Mouse (Mus musculus) bone marrow, adult 2 months (tissue): ENCODE data around the gene Tlr7.

ENCODE experiments used
- CTCF ChIP-seq: fragments of 200-500 bp; IDR thresholded peaks from 2 replicates; pipeline ENCODE4 v1.5.1; 2011; ENCODE audit warnings: low read length, control low read depth; ENCODE audit not compliant: control insufficient read depth, insufficient read depth
- POLR2A ChIP-seq: fragments of 200-500 bp; IDR thresholded peaks from 2 replicates; pipeline ENCODE4 v1.6.1; 2011; ENCODE audit warnings: low read depth, mild to moderate bottlenecking, control low read depth, low read length, borderline replicate concordance; ENCODE audit not compliant: control insufficient read depth

GRCm38 (mm10) chrX:167328519-167328918 lies 1.8 kb downstream of the Tlr7 start:
- TF ChIP-seq CTCF (no peak), POLR2A (no peak)
